7 mouse cellular contexts compared by ENCODE assay signal in genomic region chr5:123143251-123143970, GRCm38 (mm10). TPM values are rescaled to one million over a fixed set of nuclear protein-coding genes. Genes with fewer than 3 reads are reported as not detected.
DNase-seq lines count a peak whose midpoint lies in the region; ATAC-seq and TF ChIP-seq lines count a peak whose summit lies in the region.

No protein-coding gene starts in this region.

- peak overlapping the region; percentile 100 for H3K4me2 ChIP-seq in hindbrain, embryonic 11.5 days (replicated peaks; ENCODE audit: low read depth, low read length)
- peak overlapping the region; percentile 88 for H3K4me2 ChIP-seq in liver, postnatal 0 days (ENCODE audit: low read depth, low read length)
- peak overlapping the region; percentile 100 for H3K4me2 ChIP-seq in stomach, postnatal 0 days (replicated peaks; ENCODE audit: low read depth)

- peak overlapping the region; percentile 56 for H3K4me3 ChIP-seq in C2C12 (ENCODE audit: insufficient read depth, poor library complexity, severe bottlenecking)
- H3K4me3 ChIP-seq in hindbrain, embryonic 11.5 days (ENCODE audit: low read depth, low read length): peak overlapping the region; percentile 96
- peak overlapping the region; percentile 94 for H3K4me3 ChIP-seq in liver, postnatal 0 days (ENCODE audit: low read depth, low read length)
- H3K4me3 ChIP-seq in stomach, postnatal 0 days (ENCODE audit: low read depth, low read length): peak overlapping the region; percentile 92

- no peak for TF ChIP-seq EP300 in liver, postnatal 0 days (IDR thresholded peaks at IDR 0.05; ENCODE audit: low read depth)
- no peak for TF ChIP-seq EP300 in stomach, postnatal 0 days (optimal IDR thresholded peaks at IDR 0.05)

- no peak for TF ChIP-seq CTCF in C2C12 (IDR thresholded peaks at IDR 0.05; ENCODE audit: control insufficient read depth, insufficient read depth, insufficient read length)
- no peak for TF ChIP-seq CTCF in liver, postnatal 0 days (IDR thresholded peaks at IDR 0.05; ENCODE audit: low read depth)
- TF ChIP-seq CTCF in stomach, postnatal 0 days (IDR thresholded peaks at IDR 0.05; ENCODE audit: low read depth): no peak

- peak overlapping the region; percentile 93 for H3ac ChIP-seq in C2C12 (ENCODE audit: control insufficient read depth, insufficient read length, low read depth)

- no peaks in the 10 kb centered on the region for H3K9me3 ChIP-seq in hindbrain, embryonic 11.5 days (ENCODE audit: control insufficient read depth, low read length)
- no peaks in the 10 kb centered on the region for H3K9me3 ChIP-seq in liver, postnatal 0 days (ENCODE audit: low read length)
- no peaks in the 10 kb centered on the region for H3K9me3 ChIP-seq in stomach, postnatal 0 days (ENCODE audit: control insufficient read depth, low read length)

- DNase-seq in 3134 (ENCODE audit: extremely low read depth, insufficient read length, low spot score): peak; percentile 63
- peak; percentile 64 for DNase-seq in embryo, embryonic 9.5 days (ENCODE audit: extremely low spot score)
- DNase-seq in hindbrain, embryonic 11.5 days (ENCODE audit: low spot score): peak; percentile 67
- DNase-seq in liver, postnatal 0 days: peak; percentile 34
- peak; percentile 38 for DNase-seq in stomach, postnatal 0 days (ENCODE audit: low spot score)
- DNase-seq in spleen, adult 12 weeks (ENCODE audit: low spot score): no peak

- ATAC-seq in hindbrain, embryonic 11.5 days (ENCODE audit: low FRiP score): no peak
- ATAC-seq in liver, postnatal 0 days: no peak
- ATAC-seq in stomach, postnatal 0 days (ENCODE audit: low FRiP score, low TSS enrichment): no peak

- H3K27me3 ChIP-seq in C2C12 (ENCODE audit: control insufficient read depth, insufficient read depth, insufficient read length): no peaks in the 10 kb centered on the region
- H3K27me3 ChIP-seq in hindbrain, embryonic 11.5 days (ENCODE audit: control insufficient read depth, insufficient read depth, low read length): no peaks in the 10 kb centered on the region
- no peaks in the 10 kb centered on the region for H3K27me3 ChIP-seq in liver, postnatal 0 days (ENCODE audit: insufficient read depth, low read length)
- H3K27me3 ChIP-seq in stomach, postnatal 0 days (ENCODE audit: control insufficient read depth, insufficient read depth, low read length): no peaks in the 10 kb centered on the region

- H3K79me2 ChIP-seq in C2C12 (ENCODE audit: control insufficient read depth, insufficient read depth): peaks cover 76% of the 10 kb centered on the region

- peaks cover 19% of the 10 kb centered on the region for H3K36me3 ChIP-seq in C2C12 (ENCODE audit: control insufficient read depth, insufficient read depth)
- H3K36me3 ChIP-seq in hindbrain, embryonic 11.5 days (ENCODE audit: control insufficient read depth, insufficient read depth, low read length): peaks cover 15% of the 10 kb centered on the region; the same call in 1 of the 2 replicates
- H3K36me3 ChIP-seq in liver, postnatal 0 days (replicated peaks; ENCODE audit: insufficient read depth, low read length): peaks cover 40% of the 10 kb centered on the region
- peaks cover 12% of the 10 kb centered on the region for H3K36me3 ChIP-seq in stomach, postnatal 0 days (ENCODE audit: control insufficient read depth, insufficient read depth, low read length)

- under 1% methylated on average over 24 of the region's 24 CpGs for WGBS in hindbrain, embryonic 11.5 days
- under 1% methylated on average over 24 of the region's 24 CpGs for WGBS in liver, postnatal 0 days (ENCODE audit: insufficient replicate concordance)
- WGBS in stomach, postnatal 0 days: under 1% methylated on average over 24 of the region's 24 CpGs

- peak overlapping the region; percentile 100 for H3K27ac ChIP-seq in hindbrain, embryonic 11.5 days (ENCODE audit: low read depth, low read length)
- peak overlapping the region; percentile 100 for H3K27ac ChIP-seq in liver, postnatal 0 days (ENCODE audit: low read depth)
- peak overlapping the region; percentile 100 for H3K27ac ChIP-seq in stomach, postnatal 0 days (replicated peaks)

- peak overlapping the region; percentile 99 for H3K9ac ChIP-seq in hindbrain, embryonic 11.5 days (ENCODE audit: low read depth, low read length)
- peak overlapping the region; percentile 99 for H3K9ac ChIP-seq in liver, postnatal 0 days (replicated peaks)
- H3K9ac ChIP-seq in stomach, postnatal 0 days (ENCODE audit: low read length): peak overlapping the region; percentile 98

- H3K79me3 ChIP-seq in C2C12 (ENCODE audit: low read depth): peaks cover 33% of the 10 kb centered on the region

- peaks cover 11% of the 10 kb centered on the region for H3K4me1 ChIP-seq in hindbrain, embryonic 11.5 days (replicated peaks; ENCODE audit: control insufficient read depth, insufficient read depth, low read length)
- H3K4me1 ChIP-seq in liver, postnatal 0 days (ENCODE audit: insufficient read depth): peaks cover 36% of the 10 kb centered on the region
- peaks cover 5% of the 10 kb centered on the region; the same call in 1 of the 2 replicates for H3K4me1 ChIP-seq in stomach, postnatal 0 days (replicated peaks; ENCODE audit: control insufficient read depth, insufficient read depth)

TF ChIP-seq in C2C12, 6 proteins besides CTCF, POLR2A, EP300 and RAD21:
- TF ChIP-seq MAX (IDR thresholded peaks at IDR 0.05): no peak
- no peak for TF ChIP-seq CEBPB (IDR thresholded peaks at IDR 0.05; ENCODE audit: low read depth)
- TF ChIP-seq USF1 (IDR thresholded peaks at IDR 0.05; ENCODE audit: low read depth): no peak
- TF ChIP-seq FOSL1 (IDR thresholded peaks at IDR 0.05; ENCODE audit: insufficient read depth, low read length, poor library complexity, severe bottlenecking): no peak
- TF ChIP-seq MYOD1 (IDR thresholded peaks at IDR 0.05; ENCODE audit: control insufficient read depth, insufficient read length, low read depth): no peak
- no peak for TF ChIP-seq MYOG (IDR thresholded peaks at IDR 0.05; ENCODE audit: control insufficient read depth, extremely low read depth, insufficient read length)

RNA-seq across cellular contexts. Expression of gene Setd1b, which starts 1.4 kb away (rescaled TPM):
- 4.4 TPM for polyA plus RNA-seq in C2C12 (2012; fragmentation: generic; extraction: Trizol)
- 11.0 and 14.2 TPM in 2 replicates for polyA plus RNA-seq in hindbrain, embryonic 11.5 days (2014; fragmentation: Nextera tagmentation; extraction: Ambion mirVana)
- 3.6 and 4.3 TPM in 2 replicates for polyA plus RNA-seq in liver, postnatal 0 days (2015; fragmentation: Nextera tagmentation; extraction: Ambion mirVana)
- polyA plus RNA-seq in stomach, postnatal 0 days (2015; fragmentation: Nextera tagmentation; extraction: Ambion mirVana): 4.5 and 4.7 TPM in 2 replicates

RNA-seq across cellular contexts. Expression of gene Rhof, which starts 10.9 kb away (rescaled TPM):
- polyA plus RNA-seq in C2C12 (2012; fragmentation: generic; extraction: Trizol): 1.9 TPM
- polyA plus RNA-seq in hindbrain, embryonic 11.5 days (2014; fragmentation: Nextera tagmentation; extraction: Ambion mirVana): 1.7 and 2.0 TPM in 2 replicates
- 2.1 and 2.4 TPM in 2 replicates for polyA plus RNA-seq in liver, postnatal 0 days (2015; fragmentation: Nextera tagmentation; extraction: Ambion mirVana)
- 18.6 and 22.3 TPM in 2 replicates for polyA plus RNA-seq in stomach, postnatal 0 days (2015; fragmentation: Nextera tagmentation; extraction: Ambion mirVana)

RNA-seq across cellular contexts. Expression of gene Psmd9, which starts 25.8 kb away (rescaled TPM):
- 33.2 TPM for polyA plus RNA-seq in C2C12 (2012; fragmentation: generic; extraction: Trizol)
- polyA plus RNA-seq in hindbrain, embryonic 11.5 days (2014; fragmentation: Nextera tagmentation; extraction: Ambion mirVana): 73.5 and 78.7 TPM in 2 replicates
- polyA plus RNA-seq in liver, postnatal 0 days (2015; fragmentation: Nextera tagmentation; extraction: Ambion mirVana): 116 and 120 TPM in 2 replicates
- 48.6 and 51.4 TPM in 2 replicates for polyA plus RNA-seq in stomach, postnatal 0 days (2015; fragmentation: Nextera tagmentation; extraction: Ambion mirVana)

RNA-seq across cellular contexts. Expression of gene Hpd, which starts 39.1 kb away (rescaled TPM):
- not detected for polyA plus RNA-seq in C2C12 (2012; fragmentation: generic; extraction: Trizol)
- polyA plus RNA-seq in hindbrain, embryonic 11.5 days (2014; fragmentation: Nextera tagmentation; extraction: Ambion mirVana): not detected in 2 replicates
- 638 and 713 TPM in 2 replicates for polyA plus RNA-seq in liver, postnatal 0 days (2015; fragmentation: Nextera tagmentation; extraction: Ambion mirVana)
- polyA plus RNA-seq in stomach, postnatal 0 days (2015; fragmentation: Nextera tagmentation; extraction: Ambion mirVana): 0.69 and 0.99 TPM in 2 replicates
